Comparison of ENCODE assay signal across 28 mouse cellular contexts in genomic region chr1:57799398-57799797, GRCm38 (mm10). TPM values are rescaled to one million over a fixed set of nuclear protein-coding genes. Genes with fewer than 3 reads are reported as not detected.
DNase-seq lines count a peak whose midpoint lies in the region; ATAC-seq and TF ChIP-seq lines count a peak whose summit lies in the region.
"Had no signal": no experiment of that assay in that cellular context is flagged by ENCODE, and none has a peak within 500 bp of the region (broad histone marks: within the 10 kb centered on the region; RNA-seq: fewer than 3 reads in every experiment).

No protein-coding gene starts in this region.

- no peak for DNase-seq in frontal cortex, postnatal 14 days (ENCODE audit: low spot score in 2 of 2)
- no peak for DNase-seq in left cerebral cortex, adult 2 months (ENCODE audit: extremely low spot score in 1 of 2, low spot score in 2 of 2)
- DNase-seq in left cerebral cortex, adult 8-10 months (ENCODE audit: low spot score in 2 of 2) = no peak
- peak; percentile 75 for DNase-seq in telencephalon, adult 2 months (ENCODE audit: low read depth, low spot score)
- DNase-seq in kidney, adult 2 months = no peak
- DNase-seq: adrenal gland, adult 2 months; adrenal gland, postnatal 10 days; adrenal gland, postnatal 25 days; B cell, adult 2 months; cerebellum, adult 11-12 months; cerebellum, adult 2 months; cerebellum, adult 9-10 months; cerebellum, postnatal 10 days; cerebellum, postnatal 25 days; embryo, embryonic 11 days had no signal

- H3K4me1 ChIP-seq in kidney, adult 2 months (ENCODE audit: control insufficient read depth, insufficient read depth, low read length) = no peaks in the 10 kb centered on the region
- H3K4me1 ChIP-seq: embryonic facial prominence, embryonic 13.5 days; embryonic facial prominence, embryonic 15.5 days; forebrain, embryonic 12.5 days had no signal

- H3K4me3 ChIP-seq in left cerebral cortex, adult 2 months = no peak overlapping the region
- H3K4me3 ChIP-seq in kidney, adult 2 months (ENCODE audit: insufficient read depth, low read depth, low read length) = no peak overlapping the region
- H3K4me3 ChIP-seq: embryonic facial prominence, embryonic 13.5 days; embryonic facial prominence, embryonic 15.5 days; erythroblast, embryonic 14.5 days; forebrain, embryonic 10.5 days; forebrain, embryonic 12.5 days had no signal

- no peaks in the 10 kb centered on the region for H3K27me3 ChIP-seq in kidney, adult 2 months (replicated peaks; ENCODE audit: control insufficient read depth, insufficient read depth, low read length)
- H3K27me3 ChIP-seq: CH12.LX; embryonic facial prominence, embryonic 13.5 days; embryonic facial prominence, embryonic 15.5 days; forebrain, embryonic 12.5 days; Patski had no signal

- H3K36me3 ChIP-seq in kidney, adult 2 months (ENCODE audit: control insufficient read depth, insufficient read depth, low read length) = no peaks in the 10 kb centered on the region
- H3K36me3 ChIP-seq: forebrain, embryonic 10.5 days; forebrain, embryonic 12.5 days; G1E had no signal

- peak; percentile 95 for ATAC-seq in frontal cortex, adult (ENCODE audit: low TSS enrichment)
- ATAC-seq: activated CD4-positive, CD25-positive, alpha-beta regulatory T cell, adult 4 months; CD4-positive, CD25-positive, alpha-beta regulatory T cell, adult 4 months; forebrain, embryonic 14.5 days; forebrain, embryonic 16.5 days; Patski had no signal

- intact Hi-C loops in left cerebral cortex, adult 2 months (cut with DNase I) = no loop called here

- TF ChIP-seq POLR2A in kidney, adult 2 months (IDR thresholded peaks at IDR 0.05; ENCODE audit: low read depth, low read length) = no peak

- WGBS in kidney, adult 2 months = 96% methylated on average over 2 of the region's 2 CpGs

- H3K27ac ChIP-seq in left cerebral cortex, adult 2 months = peak overlapping the region; percentile 78
- no peak overlapping the region for H3K27ac ChIP-seq in kidney, adult 2 months (ENCODE audit: insufficient read depth, low read depth, low read length)
- H3K27ac ChIP-seq: embryonic facial prominence, embryonic 13.5 days; embryonic facial prominence, embryonic 15.5 days; forebrain, embryonic 10.5 days; forebrain, embryonic 12.5 days had no signal

- TF ChIP-seq CTCF in left cerebral cortex, adult 2 months (IDR thresholded peaks at IDR 0.05) = no peak
- no peak for TF ChIP-seq CTCF in kidney, adult 2 months (conservative IDR thresholded peaks at IDR 0.05; ENCODE audit: insufficient read depth, insufficient read length, low read depth, low read length)

RNA-seq across cellular contexts. Expression of gene Spats2l, which starts 25.4 kb away (rescaled TPM):
- total RNA-seq in left cerebral cortex, adult 2 months (2021) = 10 to 100 TPM; 42.6 to 43.1 TPM
- total RNA-seq in left cerebral cortex, adult 8-10 months (2022) = 10 to 100 TPM; 35.5 to 41.7 (median 39.2) TPM
- 6.9 and 8.0 TPM in 2 replicates for polyA plus RNA-seq in kidney, adult 2 months (2012; rRNA removed)
- polyA plus RNA-seq: erythroblast, embryonic 14.5 days; G1E had no signal
